Mouse (Mus musculus) small intestine, adult 2 months (tissue): Measurements from ENCODE around the gene Vtn. TPM values are rescaled to one million over a fixed set of nuclear protein-coding genes. Genes with fewer than 3 reads are reported as not detected.

Experiments
- H3K27ac ChIP-seq: fragments of 200-500 bp; 2 replicates; pipeline ENCODE4 v1.5.1; 2012; ENCODE audit warnings: low read depth, low read length, control low read depth, inconsistent platforms; ENCODE audit not compliant: insufficient read depth
- H3K27me3 ChIP-seq: fragments of 200-500 bp; 2 replicates; pipeline ENCODE4 v1.6.1; 2012; ENCODE audit warnings: mild to moderate bottlenecking, moderate library complexity, low read length, inconsistent platforms; ENCODE audit not compliant: control insufficient read depth, insufficient read depth
- H3K36me3 ChIP-seq: fragments of 200-500 bp; 2 replicates; pipeline ENCODE4 v1.6.1; 2012; ENCODE audit warnings: mild to moderate bottlenecking, low read length, control low read depth, inconsistent platforms; ENCODE audit not compliant: control insufficient read depth, insufficient read depth
- H3K4me1 ChIP-seq: fragments of 200-500 bp; 2 replicates; pipeline ENCODE4 v1.6.1; 2012; ENCODE audit warnings: low read length, inconsistent platforms, mixed read lengths; ENCODE audit not compliant: control insufficient read depth, insufficient read depth, insufficient read length
- H3K4me3 ChIP-seq: fragments of 200-500 bp; 2 replicates; pipeline ENCODE4 v1.5.1; 2012; ENCODE audit warnings: low read depth, mild to moderate bottlenecking, control low read depth, inconsistent platforms, low read length, moderate library complexity
- CTCF ChIP-seq: fragments of 200-500 bp; IDR thresholded peaks from 2 replicates; pipeline ENCODE4 v1.5.1; 2012; ENCODE audit warnings: low read depth, mild to moderate bottlenecking, control low read depth, inconsistent platforms, low read length, moderate library complexity, mixed read lengths; ENCODE audit not compliant: insufficient replicate concordance, insufficient read length; ENCODE audit errors: extremely low read depth
- POLR2A ChIP-seq: fragments of 200-500 bp; IDR thresholded peaks from 2 replicates; pipeline ENCODE4 v1.6.1; 2012; ENCODE audit warnings: low read depth, mild to moderate bottlenecking, control low read depth, inconsistent platforms, low read length, moderate library complexity
- WGBS: fragments of 180-500 bp; shearing (Covaris S2); methylation state at CpG from one replicate; pipeline ENCODE4 v1.1.7; 2018; 5-methylcytosine and 5-hydroxymethylcytosine counted together
- polyA plus RNA-seq: library from polyadenylated mRNA; depleted of rRNA; stranded (reverse); fragments of >200 nt; gene quantifications from 2 replicates; pipeline ENCODE4 v1.2.3, GENCODE M21; 2012

Gene Vtn
- polyA plus RNA-seq, 1 experiment = 3.2 TPM

DNA sequence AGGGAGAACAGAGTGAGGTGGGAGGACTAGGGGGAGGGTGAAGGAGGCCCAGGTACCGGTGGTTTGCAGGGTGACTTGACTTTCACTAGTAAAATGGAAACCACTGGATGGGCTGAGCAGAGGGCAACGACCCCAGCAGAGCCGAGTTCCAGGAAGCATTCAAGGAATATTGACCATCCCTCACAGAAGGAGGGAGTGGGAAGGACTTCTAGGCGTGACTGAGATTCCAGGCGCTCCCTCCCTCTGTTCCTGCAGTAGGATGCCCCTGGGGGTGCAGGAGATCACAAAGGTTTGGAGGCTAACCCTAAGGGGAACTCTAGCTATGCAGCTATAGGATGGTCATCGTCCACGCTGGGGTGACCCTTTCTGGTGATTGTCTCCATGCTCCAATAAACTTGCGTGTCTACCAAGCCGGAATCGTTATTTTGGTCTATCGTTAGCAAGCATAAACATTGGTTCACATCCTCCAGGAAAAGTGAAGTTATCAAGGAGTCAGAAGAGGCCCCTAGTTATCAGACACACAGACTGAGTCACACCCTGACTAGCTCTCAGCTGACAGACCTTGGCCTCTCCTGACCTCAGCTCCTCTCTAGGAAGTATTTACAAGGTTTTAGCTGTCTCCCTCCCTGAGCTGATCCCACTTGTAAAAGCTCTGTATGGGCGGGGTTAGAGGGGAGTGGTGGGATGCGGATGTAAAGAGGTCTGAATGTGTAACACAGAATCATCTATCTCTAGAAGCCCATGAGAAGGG lies 35.4 kb upstream of the Vtn start:
- H3K4me3 ChIP-seq = no peak overlapping the region
- no peaks in the 10 kb centered on the region for H3K27me3 ChIP-seq
- TF ChIP-seq POLR2A (no peak), CTCF (no peak)
- H3K4me1 ChIP-seq = peaks cover 27% of the 10 kb centered on the region
- no peaks in the 10 kb centered on the region for H3K36me3 ChIP-seq
- WGBS = 25% methylated on average over 13 of the region's 13 CpGs
- peak overlapping the region; percentile 86 for H3K27ac ChIP-seq

DNA sequence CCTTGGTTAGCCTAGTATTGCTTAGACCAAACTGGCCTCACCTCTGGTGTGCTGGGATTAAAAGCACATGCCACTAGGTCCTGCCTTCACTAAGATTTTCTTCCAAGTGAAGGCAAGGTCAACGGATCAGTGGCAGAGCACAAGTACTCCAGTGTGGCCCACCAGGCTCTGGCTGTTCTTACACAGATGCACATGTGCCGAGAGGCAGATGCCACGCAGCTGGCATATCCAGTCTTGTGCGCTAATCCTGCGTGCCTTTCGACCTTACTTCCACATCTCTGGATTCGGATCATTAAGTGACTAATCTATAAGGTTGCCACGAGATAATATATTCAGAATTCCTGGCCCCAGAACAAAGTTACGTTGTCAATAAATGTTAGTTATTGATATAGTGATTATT lies 33.8 kb upstream of the Vtn start:
- Histone ChIP-seq H3K4me1 (peaks cover 27% of the 10 kb centered on the region), H3K27me3 (no peaks in the 10 kb centered on the region), H3K27ac (peak overlapping the region; percentile 70; the same call in 1 of the 2 replicates), H3K36me3 (no peaks in the 10 kb centered on the region), H3K4me3 (peak overlapping the region; percentile 91)
- no peak for TF ChIP-seq CTCF
- TF ChIP-seq POLR2A = no peak
- WGBS = 17% methylated on average over 9 of the region's 9 CpGs

DNA sequence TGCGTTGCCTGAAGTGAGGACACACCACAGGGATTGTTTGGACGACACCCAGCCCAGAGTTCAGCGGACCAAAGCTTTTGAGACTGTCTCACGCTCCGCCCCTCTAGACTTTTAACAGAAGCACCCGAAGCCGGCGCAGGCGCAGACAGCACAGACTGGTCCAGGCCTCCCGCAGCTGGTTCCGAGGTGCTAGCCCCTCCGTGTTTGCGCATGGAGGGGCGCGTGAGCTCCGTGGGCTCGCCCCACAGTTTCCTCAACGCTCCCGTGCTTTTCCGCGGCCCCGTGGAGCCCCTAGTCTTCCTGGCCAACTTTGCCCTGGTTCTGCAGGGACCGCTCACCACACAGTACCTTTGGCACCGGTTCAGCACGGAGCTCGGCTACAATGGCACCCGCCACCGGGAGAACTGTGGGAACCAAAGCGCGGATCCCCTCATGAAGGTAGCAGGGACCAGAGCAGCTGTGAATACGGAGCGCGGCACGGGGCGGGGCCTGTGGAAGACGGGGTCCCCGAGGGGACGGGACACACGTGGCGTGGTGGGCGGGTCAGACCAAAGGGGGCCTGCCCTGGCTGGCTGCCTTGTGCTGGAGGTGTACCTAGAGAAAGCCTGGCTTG lies 33.2 kb upstream of the Vtn start, which contains the start of gene Slc46a1:
Gene Slc46a1, plus strand, starts transcription at position 130 of the 613 bp plus-strand sequence.
- Histone ChIP-seq H3K4me1 (peaks cover 27% of the 10 kb centered on the region), H3K27me3 (no peaks in the 10 kb centered on the region), H3K4me3 (peak within 1 kb of the TSS; percentile 91), H3K36me3 (no peaks in the 10 kb centered on the region), H3K27ac (peak within 1 kb of the TSS; percentile 83)
- WGBS = under 1% methylated on average over 41 of the region's 41 CpGs
- TF ChIP-seq POLR2A = peak; percentile 18; the same call in 1 of the 2 replicates
- TF ChIP-seq CTCF = no peak

DNA sequence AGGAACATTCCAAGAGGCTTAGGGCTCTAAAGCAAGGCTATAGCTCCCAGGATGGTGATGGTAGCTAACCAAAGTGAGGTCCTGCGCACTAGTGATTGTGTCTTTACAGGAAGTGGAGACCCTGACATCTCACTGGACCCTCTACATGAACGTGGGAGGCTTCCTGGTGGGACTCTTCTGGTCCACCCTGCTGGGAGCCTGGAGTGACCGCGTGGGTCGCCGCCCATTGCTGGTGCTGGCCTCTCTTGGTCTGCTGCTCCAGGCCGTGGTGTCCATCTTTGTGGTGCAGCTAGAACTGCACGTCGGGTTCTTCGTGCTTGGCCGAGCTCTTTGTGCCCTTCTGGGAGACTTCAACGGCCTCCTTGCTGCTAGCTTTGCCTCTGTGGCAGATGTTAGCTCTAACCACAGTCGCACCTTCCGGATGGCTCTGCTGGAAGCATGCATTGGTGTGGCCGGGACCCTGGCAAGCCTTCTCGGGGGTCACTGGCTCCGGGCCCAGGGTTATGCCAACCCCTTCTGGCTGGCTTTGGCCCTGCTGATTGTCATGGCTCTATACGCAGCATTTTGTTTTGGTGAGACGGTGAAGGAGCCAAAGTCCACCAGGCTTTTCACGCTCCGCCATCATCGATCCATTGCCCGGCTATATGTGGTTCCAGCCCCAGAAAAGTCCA lies 32.5 kb upstream of the Vtn start:
- 68% methylated on average over 23 of the region's 23 CpGs for WGBS
- TF ChIP-seq CTCF (no peak), POLR2A (no peak)
- peaks cover 27% of the 10 kb centered on the region for H3K4me1 ChIP-seq
- no peaks in the 10 kb centered on the region for H3K36me3 ChIP-seq
- peak overlapping the region; percentile 83 for H3K27ac ChIP-seq
- no peaks in the 10 kb centered on the region for H3K27me3 ChIP-seq
- peak overlapping the region; percentile 91 for H3K4me3 ChIP-seq

DNA sequence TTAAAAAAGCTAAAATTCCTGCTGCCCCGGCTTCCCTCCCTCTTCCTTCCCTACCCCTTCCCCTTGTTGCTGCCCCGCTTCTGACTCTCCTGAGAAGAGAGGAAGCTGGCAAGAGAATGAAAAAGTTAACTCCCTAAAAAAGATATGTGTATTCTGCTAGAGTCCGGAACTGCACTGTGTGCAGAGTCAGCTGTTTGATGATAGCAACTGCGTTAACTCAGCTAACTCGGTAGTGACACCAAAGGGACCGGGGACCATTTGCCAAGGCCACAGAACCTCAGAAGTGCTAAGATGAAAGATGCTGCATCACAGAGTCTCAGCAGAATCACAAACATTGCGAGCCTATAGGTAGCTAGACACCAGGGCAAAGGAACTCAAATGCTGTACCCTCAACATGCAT lies 31.4 kb upstream of the Vtn start:
- H3K36me3 ChIP-seq = no peaks in the 10 kb centered on the region
- H3K4me3 ChIP-seq = peak overlapping the region; percentile 39; the same call in 1 of the 2 replicates
- 66% methylated on average over 7 of the region's 7 CpGs for WGBS
- no peak for TF ChIP-seq POLR2A
- no peak for TF ChIP-seq CTCF
- peaks cover 27% of the 10 kb centered on the region for H3K4me1 ChIP-seq
- H3K27me3 ChIP-seq = no peaks in the 10 kb centered on the region
- peak overlapping the region; percentile 23; the same call in 1 of the 2 replicates for H3K27ac ChIP-seq

DNA sequence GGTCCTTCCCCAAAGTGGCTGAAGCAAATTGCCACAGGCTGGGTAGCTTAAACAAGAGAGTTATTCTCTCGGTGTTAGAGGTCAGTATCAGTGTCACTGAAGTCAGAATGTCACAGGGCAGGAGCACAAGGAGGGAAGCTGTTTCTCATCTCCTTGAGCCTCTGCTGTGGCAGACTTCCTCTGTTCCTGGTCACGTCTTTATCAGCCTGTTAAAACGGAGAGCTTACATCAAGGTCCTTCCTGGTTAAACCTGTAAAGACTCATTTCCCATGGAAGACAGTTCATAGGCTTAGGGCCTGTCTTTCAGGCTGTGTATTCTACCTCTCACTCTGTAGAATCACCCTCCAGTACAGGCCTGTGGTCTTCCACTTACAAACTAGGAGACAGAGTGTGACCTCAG lies 31.0 kb upstream of the Vtn start:
- Histone ChIP-seq H3K4me3 (no peak overlapping the region), H3K27ac (peak overlapping the region; percentile 23; the same call in 1 of the 2 replicates), H3K36me3 (no peaks in the 10 kb centered on the region), H3K27me3 (no peaks in the 10 kb centered on the region), H3K4me1 (peaks cover 26% of the 10 kb centered on the region)
- TF ChIP-seq CTCF (no peak), POLR2A (no peak)
- 63% methylated on average over 3 of the region's 3 CpGs for WGBS
